Mouse (Mus musculus): ENCODE measurements around the gene Ntn5.
A peak's percentile ranks its signal among the peaks of the same experiment; 100 is the strongest.

The Ntn5 gene

DNA sequence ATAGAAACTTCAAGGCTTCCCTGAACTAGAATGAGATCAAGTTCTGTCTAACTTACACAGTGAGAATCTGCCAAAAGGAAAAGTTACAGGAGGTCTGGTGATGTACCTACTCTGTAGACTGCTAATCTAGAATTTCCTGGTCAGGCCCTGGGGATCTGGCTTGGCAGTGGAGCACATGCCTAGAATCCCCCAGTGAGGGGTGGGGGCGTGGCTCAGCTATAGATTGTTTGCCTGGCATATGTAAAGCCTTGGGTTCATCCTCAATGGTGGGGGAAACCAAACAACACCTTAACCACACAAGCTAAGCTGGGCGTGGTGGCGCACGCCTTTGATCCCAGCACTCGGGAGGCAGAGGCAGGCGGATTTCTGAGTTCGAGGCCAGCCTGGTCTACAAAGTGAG, 14.1 kb downstream of the Ntn5 start:
- no peak for DNase-seq (ENCODE audit: low read depth, low spot score)

DNA sequence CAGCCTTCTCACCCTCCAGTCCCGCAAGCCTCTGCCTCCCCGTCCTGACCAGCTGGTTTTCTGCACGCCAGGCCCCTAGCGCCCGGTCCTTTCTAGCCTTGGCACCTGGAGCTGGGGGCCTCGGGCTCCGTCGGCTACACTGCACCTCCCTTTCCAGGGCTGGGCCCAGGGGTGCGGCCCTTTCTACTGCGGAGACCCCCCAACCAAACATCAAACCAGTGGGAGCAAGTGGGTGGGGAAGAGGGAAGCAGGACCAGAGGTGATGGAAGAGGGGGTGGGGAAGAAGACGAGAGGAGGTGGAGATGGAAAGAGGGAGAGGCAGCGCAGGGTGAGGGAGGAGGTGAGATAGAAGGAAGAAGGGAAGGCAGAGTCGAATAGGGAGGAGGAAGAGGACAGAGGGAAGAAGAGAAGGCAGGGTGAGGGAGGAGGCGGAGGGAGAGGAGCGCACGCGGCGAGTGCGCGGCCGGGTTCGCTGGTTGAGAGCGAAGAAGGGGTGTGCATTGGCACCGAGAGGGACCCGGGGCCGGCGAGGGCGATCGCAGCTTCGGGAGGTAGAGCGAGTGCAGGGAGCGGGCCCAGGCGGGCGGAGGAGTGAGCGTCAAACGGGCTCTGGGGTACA, 15.8 kb downstream of the Ntn5 start, which contains the start of gene Car11:
Gene Car11 (plus strand): TSS at position 321 of the 619 bp plus-strand sequence.
- DNase-seq (ENCODE audit: low read depth, low spot score) = peak; percentile 78

DNA sequence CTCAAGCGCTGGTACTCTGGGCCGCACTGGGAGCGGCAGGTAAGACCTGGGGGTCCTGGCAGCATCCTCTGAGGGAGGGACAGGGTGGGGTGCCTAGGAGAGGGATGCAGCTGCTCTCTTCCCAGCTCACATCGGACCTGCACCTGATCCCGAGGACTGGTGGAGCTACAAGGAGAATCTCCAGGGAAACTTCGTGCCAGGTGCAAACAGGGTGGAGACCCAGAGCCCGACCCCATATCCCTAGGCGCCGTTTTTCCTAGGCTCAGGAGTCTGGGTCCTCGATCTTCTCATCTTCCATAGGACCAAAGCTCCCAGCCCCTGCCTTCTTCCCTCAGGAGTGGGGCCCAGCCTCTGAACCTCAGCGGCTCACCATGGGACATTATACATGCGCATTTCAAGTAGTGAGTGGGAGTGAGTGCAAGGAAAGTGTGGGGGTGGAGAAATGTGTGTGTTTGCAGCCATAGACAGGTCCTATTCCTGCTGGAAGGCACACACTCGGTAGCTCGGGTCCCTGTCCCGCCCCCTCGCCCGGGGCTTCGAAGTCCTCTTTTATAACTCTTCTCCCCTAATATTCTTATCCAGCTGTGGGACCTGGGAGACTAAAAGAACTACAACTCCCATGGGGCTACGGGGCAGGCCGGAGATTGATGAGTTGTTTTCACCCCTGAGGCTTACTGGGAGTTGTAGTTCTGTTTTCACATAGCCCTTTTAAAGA, 16.6 kb downstream of the Ntn5 start:
- peak; percentile 94 for DNase-seq (ENCODE audit: low read depth, low spot score)

DNA sequence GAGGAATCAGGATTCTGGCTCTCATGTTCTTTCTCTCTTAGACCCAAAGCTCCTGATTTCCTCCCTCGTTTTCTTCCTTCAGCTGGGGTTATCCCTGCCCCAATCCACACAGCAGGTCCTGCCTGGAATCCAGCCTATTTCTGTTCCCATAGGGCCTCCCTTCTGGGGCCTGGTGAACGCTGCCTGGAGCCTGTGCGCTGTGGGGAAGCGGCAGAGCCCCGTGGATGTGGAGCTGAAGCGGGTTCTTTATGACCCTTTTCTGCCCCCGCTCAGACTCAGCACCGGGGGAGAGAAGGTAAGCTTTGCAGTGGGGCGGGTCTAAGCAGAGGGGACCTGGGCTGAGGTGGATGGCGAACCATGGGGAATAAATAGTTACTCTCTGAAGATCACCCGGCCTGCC, 17.2 kb downstream of the Ntn5 start:
- no peak for DNase-seq (ENCODE audit: low read depth, low spot score)

DNA sequence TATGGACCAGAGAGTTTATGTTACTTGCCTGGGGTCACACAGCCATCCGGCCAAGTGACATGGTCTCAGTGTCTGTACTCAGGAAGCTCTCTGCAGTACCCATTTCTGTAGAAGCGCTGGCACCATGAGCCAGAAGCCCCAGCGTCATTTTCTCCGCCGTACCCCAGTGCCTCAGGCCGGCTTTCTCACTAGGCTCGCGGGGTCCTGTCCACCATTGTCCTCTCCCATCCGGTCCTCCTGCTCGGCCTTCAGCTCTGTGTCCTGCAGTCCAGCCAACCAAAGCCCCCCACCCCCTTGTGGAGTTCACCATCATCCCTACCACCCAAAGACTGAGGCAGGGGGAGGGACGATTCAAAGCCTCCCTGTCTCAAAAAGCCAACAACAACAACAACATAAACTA, 17.8 kb downstream of the Ntn5 start:
- DNase-seq (ENCODE audit: low read depth, low spot score) = no peak

DNA sequence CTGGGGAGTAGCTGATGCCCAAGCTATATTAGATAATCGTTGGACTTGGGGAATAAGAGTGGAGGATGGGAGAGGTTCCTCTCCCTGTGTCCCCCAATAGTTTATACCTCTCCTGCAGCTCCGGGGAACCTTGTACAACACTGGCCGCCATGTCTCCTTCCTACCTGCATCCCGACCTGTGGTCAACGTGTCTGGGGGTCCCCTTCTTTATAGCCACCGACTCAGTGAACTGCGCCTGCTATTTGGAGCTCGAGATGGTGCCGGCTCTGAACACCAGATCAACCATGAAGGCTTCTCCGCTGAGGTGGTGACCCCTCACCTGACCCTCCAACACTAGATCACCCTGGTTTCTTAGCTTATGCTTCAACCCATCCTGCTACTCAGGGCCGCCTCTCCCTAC, 18.5 kb downstream of the Ntn5 start:
- no peak for DNase-seq (ENCODE audit: low read depth, low spot score)

DNA sequence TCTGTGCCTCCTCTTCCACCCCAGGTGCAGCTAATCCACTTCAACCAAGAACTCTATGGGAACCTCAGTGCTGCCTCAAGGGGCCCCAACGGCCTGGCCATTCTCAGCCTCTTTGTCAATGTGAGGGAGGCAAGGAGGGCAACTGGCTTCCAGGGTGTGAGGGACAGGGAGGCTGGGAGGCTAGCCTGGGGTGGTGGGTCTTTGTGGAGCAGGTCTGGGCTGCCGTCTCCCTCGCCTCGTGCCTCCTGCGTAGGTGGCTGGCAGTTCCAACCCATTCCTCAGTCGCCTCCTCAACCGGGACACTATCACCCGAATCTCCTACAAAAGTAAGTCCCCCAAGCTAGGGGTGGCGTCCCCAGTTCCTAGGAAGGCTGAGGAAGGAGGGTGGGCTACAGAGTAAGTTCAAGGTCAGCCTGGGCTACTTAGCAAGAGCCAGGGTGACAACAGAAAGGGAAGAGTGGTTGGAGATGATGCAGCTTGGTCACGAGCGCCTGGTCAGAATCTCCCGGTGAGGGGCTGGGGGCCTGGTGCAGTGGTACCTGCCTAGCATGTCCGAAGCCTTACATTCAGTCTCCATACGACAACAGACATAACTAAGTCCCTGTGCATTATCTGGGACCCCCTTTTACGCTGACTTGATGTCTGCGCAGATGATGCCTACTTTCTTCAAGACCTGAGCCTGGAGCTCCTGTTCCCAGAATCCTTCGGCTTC, 19.1 kb downstream of the Ntn5 start:
- no peak for DNase-seq (ENCODE audit: low read depth, low spot score)

DNA sequence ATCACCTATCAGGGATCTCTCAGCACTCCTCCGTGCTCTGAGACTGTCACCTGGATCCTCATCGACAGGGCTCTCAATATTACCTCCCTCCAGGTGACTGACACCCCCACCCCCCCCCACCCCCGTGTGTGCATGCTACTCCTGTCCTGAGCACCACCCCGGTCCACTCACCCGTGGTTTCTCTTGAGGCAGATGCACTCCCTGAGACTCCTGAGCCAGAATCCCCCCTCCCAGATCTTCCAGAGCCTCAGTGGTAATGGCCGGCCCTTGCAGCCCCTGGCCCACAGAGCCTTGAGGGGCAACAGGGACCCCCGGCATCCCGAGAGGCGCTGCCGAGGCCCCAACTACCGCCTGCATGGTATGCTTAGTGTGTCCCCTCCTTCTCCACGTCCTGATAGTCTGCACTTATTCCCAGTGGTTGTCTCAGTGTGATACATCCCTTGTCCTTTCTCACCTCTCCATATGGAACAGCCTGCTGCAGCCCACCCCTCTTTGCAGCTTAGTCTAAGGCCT, 19.8 kb downstream of the Ntn5 start:
- DNase-seq (ENCODE audit: low read depth, low spot score) = no peak

DNA sequence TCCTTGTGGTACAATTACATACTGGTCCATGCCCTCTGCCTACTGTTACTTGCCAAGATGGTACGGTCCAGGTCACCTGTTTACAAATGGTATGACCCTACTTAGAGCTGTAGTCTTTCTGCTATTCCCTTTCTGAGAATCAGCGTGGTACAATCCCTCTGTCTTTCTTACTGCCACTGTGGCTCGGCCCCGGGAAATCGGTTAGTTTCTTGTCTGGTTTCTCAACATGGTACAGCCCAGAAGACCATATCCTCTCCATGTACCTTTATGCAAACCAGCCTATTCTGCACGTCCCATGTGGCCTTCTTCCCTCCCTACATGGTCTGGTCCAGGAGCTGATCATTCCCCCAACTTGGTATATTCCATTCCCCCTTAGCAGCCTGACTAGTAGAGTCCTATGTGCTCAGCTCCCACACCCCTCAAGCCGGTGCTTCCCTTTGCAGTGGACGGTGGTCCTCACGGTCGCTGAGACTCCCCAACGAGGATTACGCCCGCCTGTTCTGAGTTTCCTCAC, 20.3 kb downstream of the Ntn5 start:
- DNase-seq (ENCODE audit: low read depth, low spot score) = peak; percentile 97

DNA sequence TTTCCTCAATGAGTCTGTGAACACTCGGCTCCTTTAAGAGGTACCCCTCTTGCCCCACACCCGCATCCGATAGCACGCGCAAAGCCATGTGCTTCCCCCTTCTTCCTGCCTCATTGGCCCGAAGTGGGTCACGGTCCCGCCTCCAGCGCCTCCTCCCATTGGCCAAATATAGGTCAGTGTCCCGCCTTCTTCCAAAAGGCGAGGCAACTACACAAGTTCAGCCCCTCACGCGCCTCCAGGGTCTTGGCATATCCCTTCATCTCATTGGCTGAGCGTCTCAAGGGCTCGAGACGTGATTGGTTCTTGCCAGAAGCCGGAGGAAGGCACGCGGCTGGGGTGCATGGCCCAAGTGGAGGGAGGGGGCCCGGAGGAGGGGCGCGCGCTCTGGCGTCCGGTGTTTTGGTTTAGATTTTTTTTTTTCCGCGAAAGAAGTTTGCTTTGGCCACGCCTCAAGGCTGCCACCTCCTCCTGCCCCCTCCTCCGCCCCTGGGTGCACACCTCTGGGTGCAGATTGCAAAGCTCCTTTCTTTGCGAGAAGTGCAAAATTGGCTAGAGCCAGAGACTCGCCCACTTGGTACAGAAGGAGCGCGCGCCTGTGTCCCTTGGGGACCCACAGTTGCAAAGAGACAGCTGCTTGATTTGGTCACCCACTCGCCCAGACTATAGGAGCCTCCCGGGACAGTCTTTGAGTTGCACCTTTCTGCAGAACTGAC, 21.1 kb downstream of the Ntn5 start, which contains the start of gene Dbp:
Gene Dbp (plus strand): TSS at position 359 of the 713 bp plus-strand sequence.
- peak; percentile 100 for DNase-seq (ENCODE audit: low read depth, low spot score)

DNA sequence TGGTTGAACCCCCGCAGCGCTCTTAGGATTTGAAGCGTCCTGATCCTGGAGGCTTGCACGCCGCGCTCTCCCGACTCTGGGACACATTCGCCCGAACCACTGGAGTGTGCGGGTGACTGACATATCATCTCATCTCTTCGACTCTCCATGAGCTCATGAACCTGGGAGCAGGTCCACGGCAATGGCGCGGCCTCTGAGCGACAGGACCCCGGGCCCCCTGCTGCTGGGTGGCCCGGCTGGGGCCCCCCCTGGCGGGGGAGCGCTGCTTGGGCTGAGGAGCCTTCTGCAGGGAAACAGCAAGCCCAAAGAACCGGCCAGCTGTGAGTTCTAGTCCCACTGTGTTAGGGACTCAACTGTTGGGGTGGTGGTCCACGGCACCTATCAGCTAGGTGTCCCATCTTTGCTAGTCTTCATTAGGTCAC, 21.6 kb downstream of the Ntn5 start:
- no peak for DNase-seq (ENCODE audit: low read depth, low spot score)

DNA sequence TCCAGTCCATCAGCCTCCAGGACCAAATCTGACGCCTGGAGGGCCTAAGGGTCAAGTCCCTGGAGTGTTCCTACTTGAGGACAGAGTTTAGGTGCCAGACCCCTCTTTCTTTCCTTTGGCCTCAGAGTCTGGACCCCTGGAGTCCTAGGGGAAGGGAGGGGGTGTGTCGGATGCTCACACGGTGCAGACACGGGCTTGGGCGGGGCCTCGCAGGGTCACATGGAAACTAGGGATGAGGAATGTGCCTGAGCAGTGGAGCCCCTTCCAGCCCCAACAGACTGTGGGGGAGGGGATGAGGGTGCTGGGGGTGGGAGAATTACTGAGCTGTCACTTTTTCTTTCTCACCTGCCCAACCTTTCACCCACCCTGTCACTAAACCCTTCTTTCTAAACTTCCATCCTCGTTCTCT, 22.1 kb downstream of the Ntn5 start:
- DNase-seq (ENCODE audit: low read depth, low spot score) = peak; percentile 91

DNA sequence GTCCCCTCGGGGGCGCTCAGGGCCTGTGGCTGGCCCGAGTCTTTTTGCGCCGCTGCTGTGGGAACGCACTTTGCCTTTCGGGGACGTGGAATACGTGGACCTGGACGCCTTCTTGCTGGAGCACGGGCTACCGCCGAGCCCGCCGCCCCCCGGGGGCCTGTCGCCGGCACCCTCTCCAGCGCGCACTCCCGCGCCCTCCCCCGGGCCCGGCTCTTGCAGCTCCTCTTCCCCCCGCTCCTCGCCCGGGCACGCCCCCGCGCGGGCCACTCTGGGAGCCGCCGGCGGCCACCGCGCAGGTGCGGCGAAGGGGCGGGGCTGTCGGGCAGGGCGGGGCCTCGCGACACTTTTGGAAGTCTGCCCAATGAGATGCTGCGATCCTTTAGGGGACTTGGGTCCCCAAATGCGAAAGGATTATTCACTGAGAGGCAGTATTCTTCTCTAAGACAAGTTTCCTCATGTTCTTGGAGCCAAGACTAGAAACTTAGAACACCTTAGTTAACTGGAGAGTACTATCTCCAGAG, 23.0 kb downstream of the Ntn5 start:
- DNase-seq (ENCODE audit: low read depth, low spot score) = peak; percentile 92

DNA sequence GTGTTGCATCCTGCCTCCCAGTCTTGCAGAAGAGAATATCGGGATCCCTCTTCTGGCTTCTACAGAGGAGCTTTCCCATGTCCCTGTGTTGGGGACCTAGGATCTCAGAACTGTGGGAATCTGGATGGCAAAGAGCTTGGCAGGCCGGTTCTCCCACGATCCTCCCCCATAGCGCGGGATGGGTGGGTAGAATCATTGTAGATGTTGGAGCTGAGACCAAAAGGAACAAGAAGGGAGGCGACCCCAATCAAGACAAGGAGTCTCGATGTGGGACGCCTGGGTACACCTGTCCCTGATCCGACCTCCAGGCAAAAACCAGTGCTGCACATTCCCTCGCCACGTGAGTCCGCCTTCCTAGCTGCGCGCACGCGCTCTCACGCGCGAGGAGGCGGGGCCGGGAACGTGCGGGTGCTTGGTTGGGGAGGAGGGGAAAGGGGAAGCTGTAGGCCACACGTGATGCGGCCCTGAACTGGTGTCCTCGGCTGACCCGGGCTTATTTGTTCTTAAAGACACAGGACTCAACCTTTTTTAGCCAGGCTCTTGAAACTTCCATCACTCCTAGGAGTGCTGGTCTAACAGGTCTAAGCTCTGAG, 23.6 kb downstream of the Ntn5 start:
- peak; percentile 98 for DNase-seq (ENCODE audit: low read depth, low spot score)

DNA sequence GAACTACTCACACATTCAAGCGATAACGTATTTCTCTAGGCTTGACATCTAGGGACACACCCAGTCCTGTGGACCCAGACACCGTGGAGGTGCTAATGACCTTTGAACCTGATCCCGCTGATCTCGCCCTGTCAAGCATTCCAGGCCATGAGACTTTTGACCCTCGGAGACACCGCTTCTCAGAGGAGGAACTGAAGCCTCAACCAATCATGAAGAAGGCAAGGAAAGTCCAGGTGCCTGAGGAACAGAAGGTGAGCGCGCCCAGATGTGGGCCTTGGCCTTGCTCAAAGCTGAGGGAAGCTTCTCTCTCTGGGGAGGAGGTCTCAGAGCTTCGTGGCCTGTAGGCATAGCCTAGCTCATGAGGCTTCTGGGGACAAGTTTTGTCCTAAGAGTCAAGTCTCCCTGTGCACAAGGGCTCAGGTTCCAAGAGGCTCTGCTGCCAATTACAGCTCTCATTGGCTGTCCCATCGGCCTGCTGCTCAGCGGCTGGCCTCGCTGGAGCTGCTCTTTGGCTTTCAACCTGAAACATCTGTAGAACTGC, 24.5 kb downstream of the Ntn5 start:
- DNase-seq (ENCODE audit: low read depth, low spot score) = no peak

DNA sequence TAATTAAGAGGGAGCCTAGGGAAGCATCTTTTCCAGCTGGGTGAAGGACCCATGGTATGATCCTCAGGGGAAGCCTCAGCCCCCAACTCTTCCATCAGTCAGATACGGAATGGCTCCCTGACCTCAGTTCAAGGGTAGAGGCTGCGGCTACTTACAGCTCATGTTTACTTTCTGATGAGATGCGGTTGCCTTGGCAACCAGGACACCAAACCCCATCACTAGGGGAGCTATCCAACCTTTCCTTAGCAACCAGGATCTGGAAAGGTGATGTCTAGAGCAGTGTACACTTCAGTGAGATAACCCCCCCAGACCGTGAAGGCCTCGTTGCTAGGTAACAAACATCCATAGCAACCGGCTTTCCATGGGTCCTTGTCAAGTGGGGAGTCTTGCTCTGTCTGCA, 25.2 kb downstream of the Ntn5 start:
- peak; percentile 77 for DNase-seq (ENCODE audit: low read depth, low spot score)

DNA sequence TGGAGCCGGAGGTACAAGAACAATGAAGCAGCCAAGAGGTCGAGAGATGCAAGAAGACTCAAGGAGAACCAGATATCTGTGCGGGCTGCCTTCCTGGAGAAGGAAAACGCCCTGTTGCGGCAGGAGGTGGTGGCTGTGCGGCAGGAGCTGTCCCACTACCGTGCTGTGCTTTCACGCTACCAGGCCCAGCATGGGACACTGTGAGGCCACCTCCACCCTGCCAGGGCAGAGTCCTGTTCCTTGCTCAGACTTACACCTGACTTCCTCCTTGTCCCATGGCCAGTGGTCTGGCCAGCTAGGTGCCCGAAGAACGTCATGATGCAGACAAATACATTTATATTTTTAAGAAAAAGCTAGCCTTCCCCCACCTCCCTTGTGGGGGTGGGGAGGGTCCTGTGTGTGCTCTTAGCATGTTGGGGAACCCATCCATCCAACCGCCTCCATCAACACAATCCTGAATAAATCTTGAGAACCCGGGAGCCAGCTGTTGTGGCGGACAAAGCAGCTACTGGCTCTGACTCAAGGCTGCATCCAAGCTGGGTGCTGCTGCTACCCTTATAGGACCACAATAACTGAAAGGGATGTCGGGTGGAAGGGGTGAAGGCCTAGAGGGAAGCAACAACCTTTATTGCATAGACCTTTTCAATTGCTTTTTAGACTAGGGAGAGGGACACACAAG, 26.0 kb downstream of the Ntn5 start:
- no peak for DNase-seq (ENCODE audit: low read depth, low spot score)

DNA sequence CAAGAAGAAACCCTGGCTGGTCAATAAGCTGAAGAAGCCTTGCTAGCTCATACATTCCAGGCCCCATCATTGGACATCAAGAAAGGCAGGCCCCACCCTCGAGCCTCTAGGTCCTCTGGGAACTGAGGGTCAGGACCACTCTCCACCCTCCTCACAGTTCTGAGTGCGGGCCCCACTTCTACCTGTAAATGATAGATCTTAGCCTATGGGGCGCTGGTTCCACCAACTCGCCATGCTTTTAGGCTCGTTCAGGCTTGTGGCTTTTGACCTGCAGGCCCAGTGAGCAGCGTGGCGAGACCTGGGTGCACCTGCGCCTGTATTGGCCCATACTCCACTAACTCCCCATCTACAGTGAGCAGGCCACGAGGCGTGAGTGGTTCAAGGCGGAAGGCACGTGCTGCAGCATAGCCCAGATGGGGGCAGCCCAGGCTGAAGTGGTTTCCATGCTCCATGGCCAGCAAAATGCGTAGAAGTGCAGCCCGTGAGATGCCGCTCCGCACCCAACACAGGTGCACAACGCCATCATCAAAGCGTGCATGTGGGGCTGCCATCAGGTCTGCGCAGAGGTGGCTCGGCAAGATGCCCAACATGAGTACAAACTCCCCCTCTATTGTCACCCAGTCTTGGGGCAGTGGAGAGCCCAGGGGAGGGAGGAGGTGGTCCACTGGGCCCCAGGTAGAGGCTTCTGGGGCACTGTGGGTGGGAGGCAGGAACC, 26.8 kb downstream of the Ntn5 start:
- DNase-seq (ENCODE audit: low read depth, low spot score) = no peak

DNA sequence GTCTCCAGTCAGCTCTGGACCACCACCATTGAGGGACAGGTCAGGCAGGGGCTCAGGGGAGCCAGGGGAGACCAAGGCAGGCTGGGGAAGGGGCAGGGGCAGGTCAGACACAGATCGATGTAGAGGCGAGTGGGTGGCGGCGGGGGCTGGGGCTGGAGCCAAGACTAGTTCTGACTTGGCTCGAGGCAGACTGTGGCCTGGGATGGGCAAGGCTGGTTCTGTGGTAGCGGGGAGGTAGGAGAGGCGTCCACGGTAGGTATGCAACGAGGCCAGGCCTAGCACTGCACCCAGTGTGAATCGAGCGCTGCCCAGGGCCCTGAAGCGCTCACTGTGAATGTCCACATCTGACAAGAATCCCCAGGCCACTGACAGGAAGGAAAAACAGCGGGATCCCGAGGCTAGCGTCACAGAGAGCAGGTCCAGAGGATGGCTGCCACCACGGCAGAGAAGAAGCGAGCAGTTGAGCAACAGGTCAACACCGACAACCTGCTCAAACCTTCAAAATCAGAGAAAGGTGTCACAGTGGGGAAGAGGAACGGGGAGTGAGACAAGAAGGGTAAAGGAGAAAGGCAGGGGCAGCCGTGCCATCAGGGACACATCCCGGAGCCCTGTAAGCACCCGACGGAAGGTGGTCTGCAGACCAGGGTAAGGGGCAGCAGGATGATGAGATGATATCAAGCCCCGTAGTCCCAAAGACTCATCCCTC, 27.6 kb downstream of the Ntn5 start:
- no peak for DNase-seq (ENCODE audit: low read depth, low spot score)

All from brain, adult 2 months (tissue).